Mouse (Mus musculus): ENCODE results near the gene Qprt.

DNA sequence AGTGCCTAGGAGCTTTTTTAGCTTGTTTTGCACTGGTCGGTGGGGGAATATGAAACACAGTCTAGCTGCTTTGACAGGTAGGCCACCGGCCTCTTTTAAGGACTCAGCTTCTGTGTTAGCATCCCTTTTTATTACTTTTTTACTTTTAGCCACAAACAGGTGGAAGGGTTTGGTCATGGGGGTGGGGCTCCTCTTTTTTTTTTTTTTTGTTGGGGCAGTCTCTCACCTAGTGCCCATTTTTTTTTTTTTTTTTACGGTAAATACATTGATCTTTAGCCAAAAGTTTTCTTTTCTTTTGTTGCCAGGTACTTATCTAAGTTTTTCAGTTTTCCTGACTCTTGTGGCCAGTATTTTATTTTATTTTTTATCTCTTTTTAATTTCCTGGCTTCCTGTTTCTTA, 33.9 kb downstream of the Qprt start:
- TF ChIP-seq CTCF (IDR thresholded peaks at IDR 0.05; ENCODE audit: insufficient read depth, low read length) (no peak), POLR2A (IDR thresholded peaks at IDR 0.05; ENCODE audit: borderline replicate concordance, extremely low read depth, low read depth, low read length) (no peak)
